Mouse (Mus musculus): Measurements from ENCODE around the gene Gcm1.

DNA sequence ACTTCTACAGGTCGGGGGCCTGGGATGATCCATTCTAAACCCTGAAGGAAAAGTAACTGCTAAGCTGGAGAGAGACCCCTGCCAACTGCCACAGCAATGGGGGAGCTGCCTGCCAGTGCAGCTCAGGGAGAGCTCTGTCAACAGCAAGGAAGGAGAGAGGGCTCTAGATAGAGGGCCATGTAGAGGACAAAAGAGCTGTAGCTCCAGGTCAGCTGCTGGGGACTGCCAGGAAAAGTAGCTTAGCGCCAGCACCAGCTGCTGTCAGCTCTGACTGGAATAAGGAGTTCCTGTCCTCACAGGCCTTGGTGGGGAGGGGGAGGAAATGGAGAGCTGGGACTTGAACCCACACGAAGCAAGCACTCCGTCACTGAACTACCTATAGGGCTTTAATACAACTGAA, 36.8 kb downstream of the Gcm1 start:
- TF ChIP-seq EP300 (optimal IDR thresholded peaks at IDR 0.05), result no peak
- no peak for TF ChIP-seq CTCF (IDR thresholded peaks at IDR 0.05; ENCODE audit: low read depth)

All from stomach, postnatal 0 days (tissue).